In the genomic region with DNA sequence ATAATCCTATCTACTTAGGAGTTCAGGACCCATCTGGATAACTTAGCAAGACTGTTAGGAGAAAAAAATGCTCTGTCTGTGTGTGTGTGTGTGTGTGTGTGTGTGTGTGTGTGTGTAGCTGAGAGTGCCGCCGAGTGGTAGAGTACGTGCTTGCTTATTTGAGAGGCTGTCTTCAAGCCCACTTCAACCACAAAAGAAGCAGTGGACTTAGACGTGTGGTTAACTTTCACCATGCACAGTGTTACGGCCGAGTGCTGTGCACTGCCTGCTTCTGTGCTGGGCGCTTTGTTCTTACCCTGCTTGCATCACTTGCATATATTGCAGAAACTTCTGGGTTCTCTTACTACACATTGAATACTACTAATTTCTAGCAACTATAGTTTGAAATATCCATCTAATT, we compare ENCODE assay signal across 21 mouse cellular contexts. TPM values are rescaled to one million over a fixed set of nuclear protein-coding genes. Genes with fewer than 3 reads are reported as not detected.
DNase-seq lines count a peak whose midpoint lies in the region; ATAC-seq and TF ChIP-seq lines count a peak whose summit lies in the region.
"Had no signal": no experiment of that assay in that cellular context is flagged by ENCODE, and none has a peak within 500 bp of the region (broad histone marks: within the 10 kb centered on the region; RNA-seq: fewer than 3 reads in every experiment).

No protein-coding gene starts in this region.

- DNase-seq in lung, postnatal 0 days (ENCODE audit: low spot score) = peak; percentile 41
- DNase-seq in lung, adult 2 months = no peak
- no peak for DNase-seq in gastrocnemius, postnatal 14 days
- DNase-seq in gastrocnemius, postnatal 4 days (ENCODE audit: low spot score in 2 of 2) = no peak
- DNase-seq: adrenal gland, adult 2 months; adrenal gland, postnatal 14 days; B cell, adult 2 months; cerebellum, adult 11 months; cerebellum, adult 2 months; cerebellum, adult 9-11 months; cerebellum, postnatal 25 days; gastrocnemius, postnatal 10 days had no signal

- intact Hi-C loops in gastrocnemius, postnatal 14 days (cut with DNase I; ENCODE audit: low total_unique reads) = no loop called here

- 56% methylated on average over 7 of the region's 7 CpGs for WGBS in lung, postnatal 0 days
- 71% methylated on average over 7 of the region's 7 CpGs for WGBS in lung, adult 2 months
- 76% methylated on average over 7 of the region's 7 CpGs for WGBS in midbrain, embryonic 15.5 days
- WGBS in midbrain, embryonic 13.5 days = 92% methylated on average over 7 of the region's 7 CpGs

- H3K4me2 ChIP-seq in lung, postnatal 0 days (replicated peaks; ENCODE audit: low read depth, low read length) = no peak overlapping the region
- no peak overlapping the region for H3K4me2 ChIP-seq in midbrain, embryonic 15.5 days
- H3K4me2 ChIP-seq in midbrain, embryonic 13.5 days (replicated peaks) = no peak overlapping the region
- H3K4me2 ChIP-seq: forebrain, embryonic 13.5 days; heart, embryonic 11.5 days; hindbrain, embryonic 12.5 days; hindbrain, embryonic 15.5 days had no signal

- no peaks in the 10 kb centered on the region for H3K27me3 ChIP-seq in lung, postnatal 0 days (replicated peaks; ENCODE audit: insufficient read depth, low read length)
- H3K27me3 ChIP-seq in midbrain, embryonic 15.5 days (replicated peaks) = no peaks in the 10 kb centered on the region
- no peaks in the 10 kb centered on the region for H3K27me3 ChIP-seq in midbrain, embryonic 13.5 days
- H3K27me3 ChIP-seq: forebrain, embryonic 13.5 days; hindbrain, embryonic 12.5 days; hindbrain, embryonic 15.5 days had no signal

- ATAC-seq in lung, postnatal 0 days = peak; percentile 78
- 0 out of 2 replicates have a peak, but pooled peaks have one; percentile 17 for ATAC-seq in midbrain, embryonic 15.5 days (replicated peaks)
- ATAC-seq in midbrain, embryonic 13.5 days = no peak
- ATAC-seq in megakaryocyte progenitor cell, adult 5-6 weeks (replicated peaks; ENCODE audit: poor library complexity) = peak; percentile 33; the same call in 1 of the 2 replicates
- ATAC-seq: forebrain, embryonic 13.5 days; forebrain, embryonic 16.5 days had no signal

- no peak overlapping the region for H3K9ac ChIP-seq in lung, postnatal 0 days (replicated peaks; ENCODE audit: low read depth)
- H3K9ac ChIP-seq in midbrain, embryonic 15.5 days = no peak overlapping the region
- no peak overlapping the region for H3K9ac ChIP-seq in midbrain, embryonic 13.5 days (replicated peaks)
- H3K9ac ChIP-seq: forebrain, embryonic 13.5 days; hindbrain, embryonic 12.5 days; hindbrain, embryonic 15.5 days had no signal

- H3K4me1 ChIP-seq in lung, postnatal 0 days (ENCODE audit: insufficient read depth, low read depth, low read length) = no peaks in the 10 kb centered on the region
- no peaks in the 10 kb centered on the region for H3K4me1 ChIP-seq in lung, adult 2 months (ENCODE audit: control insufficient read depth, insufficient read depth, low read length)
- no peaks in the 10 kb centered on the region for H3K4me1 ChIP-seq in midbrain, embryonic 15.5 days
- no peaks in the 10 kb centered on the region for H3K4me1 ChIP-seq in midbrain, embryonic 13.5 days (replicated peaks)
- H3K4me1 ChIP-seq: forebrain, embryonic 10.5 days; forebrain, embryonic 13.5 days; hindbrain, embryonic 12.5 days; hindbrain, embryonic 15.5 days had no signal

- H3K4me3 ChIP-seq in lung, postnatal 0 days (ENCODE audit: low read depth, low read length) = no peak overlapping the region
- H3K4me3 ChIP-seq in lung, adult 2 months (replicated peaks; ENCODE audit: extremely low read depth, low read depth, low read length) = no peak overlapping the region
- H3K4me3 ChIP-seq in midbrain, embryonic 15.5 days = no peak overlapping the region
- no peak overlapping the region for H3K4me3 ChIP-seq in midbrain, embryonic 13.5 days (replicated peaks)
- H3K4me3 ChIP-seq: forebrain, embryonic 10.5 days; forebrain, embryonic 13.5 days; hindbrain, embryonic 12.5 days; hindbrain, embryonic 15.5 days had no signal

- peaks cover 24% of the 10 kb centered on the region; the same call in 1 of the 2 replicates for H3K36me3 ChIP-seq in lung, postnatal 0 days (ENCODE audit: insufficient read depth, low read length)
- peaks cover 14% of the 10 kb centered on the region; the same call in 1 of the 2 replicates for H3K36me3 ChIP-seq in midbrain, embryonic 15.5 days (replicated peaks)
- H3K36me3 ChIP-seq in midbrain, embryonic 13.5 days = peaks cover 66% of the 10 kb centered on the region

- no peak for TF ChIP-seq POLR2A in lung, adult 2 months (IDR thresholded peaks at IDR 0.05; ENCODE audit: borderline replicate concordance, extremely low read depth, low read depth, low read length)

- TF ChIP-seq EP300 in lung, postnatal 0 days (IDR thresholded peaks at IDR 0.05) = no peak

- no peak for TF ChIP-seq CTCF in lung, postnatal 0 days (IDR thresholded peaks at IDR 0.05)
- TF ChIP-seq CTCF in lung, adult 2 months (IDR thresholded peaks at IDR 0.05; ENCODE audit: insufficient read depth, low read length) = no peak

- no peak overlapping the region for H3K27ac ChIP-seq in lung, postnatal 0 days (ENCODE audit: low read length)
- H3K27ac ChIP-seq in midbrain, embryonic 15.5 days = no peak overlapping the region
- H3K27ac ChIP-seq in midbrain, embryonic 13.5 days = no peak overlapping the region
- H3K27ac ChIP-seq: forebrain, embryonic 10.5 days; forebrain, embryonic 13.5 days; hindbrain, embryonic 12.5 days; hindbrain, embryonic 15.5 days had no signal

- H3K9me3 ChIP-seq in lung, postnatal 0 days (ENCODE audit: low read length) = no peaks in the 10 kb centered on the region
- no peaks in the 10 kb centered on the region for H3K9me3 ChIP-seq in midbrain, embryonic 15.5 days
- H3K9me3 ChIP-seq in midbrain, embryonic 13.5 days = no peaks in the 10 kb centered on the region
- H3K9me3 ChIP-seq: forebrain, embryonic 10.5 days; forebrain, embryonic 13.5 days; hindbrain, embryonic 12.5 days; hindbrain, embryonic 15.5 days had no signal

RNA-seq across cellular contexts. Expression of gene Clybl, which starts 23.8 kb away (rescaled TPM):
- 8.7 and 9.2 TPM in 2 replicates for polyA plus RNA-seq in lung, postnatal 0 days (2015; fragmentation: Nextera tagmentation; extraction: Ambion mirVana)
- 3.5 and 5.8 TPM in 2 replicates for polyA plus RNA-seq in lung, adult 2 months (2012; rRNA removed)
- polyA plus RNA-seq in midbrain, embryonic 15.5 days (2015; fragmentation: Nextera tagmentation; extraction: Ambion mirVana) = 12.5 and 15.6 TPM in 2 replicates
- 23.9 and 24.1 TPM in 2 replicates for polyA plus RNA-seq in midbrain, embryonic 13.5 days (2015; fragmentation: Nextera tagmentation; extraction: Ambion mirVana)
- 30.4 and 31.5 TPM in 2 replicates for total RNA-seq in megakaryocyte progenitor cell, adult 5-6 weeks (2015)
- total RNA-seq in megakaryocyte progenitor cell, adult 5-6 weeks (2017) = 6.8 and 8.5 TPM in 2 replicates
- 10 to 100 TPM; 68.1 to 80.2 TPM for total RNA-seq in gastrocnemius, postnatal 14 days (2021)
- 10 to 100 TPM; 42.0 to 48.1 TPM for total RNA-seq in gastrocnemius, postnatal 4 days (2021)

RNA-seq across cellular contexts. Expression of gene Tm9sf2, which starts 50.9 kb away (rescaled TPM):
- 162 and 170 TPM in 2 replicates for polyA plus RNA-seq in lung, postnatal 0 days (2015; fragmentation: Nextera tagmentation; extraction: Ambion mirVana)
- 188 and 246 TPM in 2 replicates for polyA plus RNA-seq in lung, adult 2 months (2012; rRNA removed)
- polyA plus RNA-seq in midbrain, embryonic 15.5 days (2015; fragmentation: Nextera tagmentation; extraction: Ambion mirVana) = 102 and 106 TPM in 2 replicates
- polyA plus RNA-seq in midbrain, embryonic 13.5 days (2015; fragmentation: Nextera tagmentation; extraction: Ambion mirVana) = 105 and 111 TPM in 2 replicates
- total RNA-seq in megakaryocyte progenitor cell, adult 5-6 weeks (2015) = 98.1 and 98.8 TPM in 2 replicates
- total RNA-seq in megakaryocyte progenitor cell, adult 5-6 weeks (2017) = 108 and 118 TPM in 2 replicates
- 10 to 100 TPM; 63.2 to 64.1 TPM for total RNA-seq in gastrocnemius, postnatal 14 days (2021)
- 10 to 100 TPM; 76.2 to 79.7 TPM for total RNA-seq in gastrocnemius, postnatal 4 days (2021)
